Mouse (Mus musculus): ENCODE data around the gene Uncx.

DNA sequence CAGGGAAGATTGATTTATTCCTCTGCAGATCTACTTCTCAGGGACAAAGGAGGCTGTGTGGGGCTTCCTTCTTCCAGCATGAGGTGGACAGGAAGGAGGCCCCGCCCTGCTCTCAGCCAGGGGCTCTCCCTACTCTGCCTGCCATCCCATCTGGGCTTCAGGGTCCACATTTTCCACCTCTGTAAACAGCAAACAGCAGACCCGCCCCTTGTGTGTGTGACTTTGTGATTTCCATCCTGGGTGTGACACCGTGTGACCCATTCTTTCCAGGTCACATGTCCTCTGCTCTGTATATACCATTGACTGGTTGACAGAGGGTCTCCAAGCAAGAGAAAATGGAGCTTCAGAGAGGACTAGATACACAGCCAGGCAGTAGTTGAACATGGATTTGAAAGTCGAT, 22.2 kb downstream of the Uncx start:
- no peak for TF ChIP-seq CTCF (conservative IDR thresholded peaks at IDR 0.05; ENCODE audit: insufficient read depth, insufficient read length, low read depth, low read length)
- no peak for TF ChIP-seq POLR2A (IDR thresholded peaks at IDR 0.05; ENCODE audit: low read depth, low read length)

Data from kidney, adult 2 months (tissue).